Mouse (Mus musculus) left cerebral cortex, adult 11 months (tissue): Measurements from ENCODE around the gene Wrap73.
A peak's percentile ranks its signal among the peaks of the same experiment; 100 is the strongest.

ENCODE experiments used
- DNase-seq: peaks from one replicate; pipeline ENCODE4 v3.0.0; 2022; ENCODE audit warnings: low spot score

Gene Wrap73

GRCm38 (mm10) chr4:154185001-154185400 is 42.8 kb downstream of the Wrap73 start:
- DNase-seq, result no peak

- DNase-seq, result no peak
Measured at GRCm38 (mm10) chr4:154186002-154186537, 43.9 kb downstream of the Wrap73 start.

GRCm38 (mm10) chr4:154188948-154189347 is 46.8 kb downstream of the Wrap73 start:
- DNase-seq, result no peak

- no peak for DNase-seq
Measured at GRCm38 (mm10) chr4:154197961-154198360, 55.8 kb downstream of the Wrap73 start.

GRCm38 (mm10) chr4:154198377-154198961 is 56.3 kb downstream of the Wrap73 start:
- no peak for DNase-seq

- DNase-seq, result no peak
Measured at GRCm38 (mm10) chr4:154201511-154201910, 59.3 kb downstream of the Wrap73 start.

- DNase-seq, result no peak
Measured at GRCm38 (mm10) chr4:154204532-154204931, 62.4 kb downstream of the Wrap73 start.

GRCm38 (mm10) chr4:154205392-154205791 is 63.2 kb downstream of the Wrap73 start:
- no peak for DNase-seq

- peak; percentile 40 for DNase-seq
Measured at GRCm38 (mm10) chr4:154207261-154207660, 65.1 kb downstream of the Wrap73 start.

- no peak for DNase-seq
Measured at GRCm38 (mm10) chr4:154209054-154209453, 66.9 kb downstream of the Wrap73 start.

GRCm38 (mm10) chr4:154209825-154210224 is 67.7 kb downstream of the Wrap73 start:
- no peak for DNase-seq

GRCm38 (mm10) chr4:154211459-154211858 is 69.3 kb downstream of the Wrap73 start:
- DNase-seq, result no peak

- no peak for DNase-seq
Measured at GRCm38 (mm10) chr4:154213586-154213985, 71.4 kb downstream of the Wrap73 start.

- no peak for DNase-seq
Measured at GRCm38 (mm10) chr4:154214075-154214474, 71.9 kb downstream of the Wrap73 start.
